Mouse (Mus musculus) stomach, embryonic 14.5 days (tissue): Measurements from ENCODE around the gene Rp9. TPM values are rescaled to one million over a fixed set of nuclear protein-coding genes. Genes with fewer than 3 reads are reported as not detected.

Experiments
- ATAC-seq: fragments of 200-750 bp; cut with Nextera tagmentation; 2 replicates; pipeline ENCODE4 v1.8.0; 2017; ENCODE audit warnings: low read depth, moderate TSS enrichment; ENCODE audit not compliant: insufficient number of reproducible peaks, insufficient read depth, low FRiP score
- H3K27ac ChIP-seq: fragments of 300-500 bp; sonication (generic); 2 replicates; pipeline ENCODE4 v1.5.1; 2014; ENCODE audit warnings: mild to moderate bottlenecking, low read length, moderate library complexity, mixed read lengths
- H3K27me3 ChIP-seq: fragments of 300-500 bp; sonication (generic); 2 replicates; pipeline ENCODE4 v1.6.1; 2014; ENCODE audit warnings: low read length, control low read depth, mixed read lengths; ENCODE audit not compliant: control insufficient read depth, insufficient read depth
- H3K36me3 ChIP-seq: fragments of 300-500 bp; sonication (generic); 2 replicates; pipeline ENCODE4 v1.6.1; 2014; ENCODE audit warnings: mild to moderate bottlenecking, control low read depth, low read length, moderate library complexity, mixed read lengths; ENCODE audit not compliant: control insufficient read depth, insufficient read depth
- H3K4me1 ChIP-seq: fragments of 300-500 bp; sonication (generic); 2 replicates; pipeline ENCODE4 v1.6.1; 2014; ENCODE audit warnings: low read length, control low read depth, mixed read lengths; ENCODE audit not compliant: control insufficient read depth, insufficient read depth
- H3K4me2 ChIP-seq: fragments of 300-500 bp; sonication (generic); replicated peaks from 2 replicates; pipeline ENCODE4 v1.6.1; 2014; ENCODE audit warnings: low read depth, low read length, control low read depth
- H3K4me3 ChIP-seq: fragments of 300-500 bp; sonication (generic); 2 replicates; pipeline ENCODE4 v1.5.1; 2014; ENCODE audit warnings: low read depth, low read length, control low read depth
- H3K9ac ChIP-seq: fragments of 300-500 bp; sonication (generic); replicated peaks from 2 replicates; pipeline ENCODE4 v1.6.1; 2014; ENCODE audit warnings: low read depth, mild to moderate bottlenecking, control low read depth, low read length, moderate library complexity, mixed read lengths
- H3K9me3 ChIP-seq: fragments of 300-500 bp; sonication (generic); 2 replicates; pipeline ENCODE4 v1.6.1; 2016; ENCODE audit warnings: low read depth, low read length, control low read depth; ENCODE audit not compliant: control insufficient read depth
- WGBS: fragments of 180-500 bp; shearing (Covaris S2); extraction: QIAGEN DNeasy Blood & Tissue Kit; methylation state at CpG from one replicate; pipeline ENCODE4 v1.1.7; 2014; 5-methylcytosine and 5-hydroxymethylcytosine counted together
- polyA plus RNA-seq: library from polyadenylated mRNA; unstranded; fragments of >200 nt; fragmentation: Nextera tagmentation; extraction: Ambion mirVana; gene quantifications from 2 replicates; pipeline ENCODE4 v1.2.1, GENCODE M21; 2014

The Rp9 gene
- polyA plus RNA-seq: 79.1 and 84.9 TPM in 2 replicates

DNA sequence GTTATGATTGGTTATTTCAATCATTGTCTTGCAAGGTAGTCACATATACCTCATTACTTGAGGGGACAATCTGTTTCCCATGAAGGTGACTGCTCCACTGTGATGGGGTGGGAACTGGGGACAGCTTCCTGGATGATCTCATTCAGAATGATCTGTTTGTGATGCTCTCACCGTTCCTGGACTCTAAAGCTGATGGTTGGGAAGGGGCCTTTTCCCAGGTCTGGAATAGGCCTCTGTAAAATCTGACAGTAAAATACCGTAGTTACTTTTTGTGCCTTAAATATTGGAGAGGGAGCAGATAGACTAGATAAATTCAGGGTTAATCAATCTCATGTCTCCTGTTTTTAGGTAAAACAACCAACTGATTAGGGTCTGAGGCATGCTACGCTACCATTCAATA is at the start of gene Rp9:
Rp9 (minus strand) TSS at position 101 of the 400 bp plus-strand sequence.
- no peak for ATAC-seq
- 0 out of 2 replicates have a peak, but pooled peaks cover 3% of the 10 kb centered on the region for H3K4me1 ChIP-seq
- 89% methylated on average over 3 of the region's 3 CpGs for WGBS
- no peaks in the 10 kb centered on the region for H3K36me3 ChIP-seq
- H3K4me2 ChIP-seq: peak within 1 kb of the TSS; percentile 62
- H3K9ac ChIP-seq: peak within 1 kb of the TSS; percentile 83; the same call in 1 of the 2 replicates
- H3K27me3 ChIP-seq: no peaks in the 10 kb centered on the region
- no peaks in the 10 kb centered on the region for H3K9me3 ChIP-seq
- H3K4me3 ChIP-seq: peak within 1 kb of the TSS; percentile 78
- H3K27ac ChIP-seq: no peak within 1 kb of the TSS; the same call in 1 of the 2 replicates

- Histone ChIP-seq H3K36me3 (no peaks in the 10 kb centered on the region), H3K4me3 (no peak overlapping the region), H3K9ac (no peak overlapping the region), H3K9me3 (no peaks in the 10 kb centered on the region; the same call in 1 of the 2 replicates), H3K4me2 (no peak overlapping the region), H3K27ac (no peak overlapping the region), H3K27me3 (no peaks in the 10 kb centered on the region), H3K4me1 (no peaks in the 10 kb centered on the region)
- 87% methylated on average over 3 of the region's 3 CpGs for WGBS
- ATAC-seq: no peak
Measured at GRCm38 (mm10) chr9:22518394-22519041, 49.0 kb upstream of the Rp9 start.

DNA sequence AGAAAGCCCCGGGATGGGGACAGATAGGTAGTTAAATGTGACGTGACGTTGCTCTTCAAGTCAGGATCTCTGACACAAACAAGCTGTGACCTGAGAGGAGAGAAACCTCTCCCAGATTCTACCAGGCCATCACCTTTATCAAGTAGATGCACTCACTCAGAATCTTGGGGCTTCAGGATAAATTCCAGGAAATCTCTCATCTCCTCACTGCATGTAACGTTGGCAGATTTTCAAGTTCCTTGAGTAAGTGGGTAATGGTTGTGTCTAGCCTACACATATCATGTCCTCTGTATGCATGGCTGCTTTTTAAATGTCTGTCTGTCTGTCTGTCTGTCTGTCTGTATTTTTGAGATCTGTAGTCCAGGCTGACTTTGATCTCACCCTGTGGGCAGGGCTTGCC is 45.5 kb upstream of the Rp9 start:
- Histone ChIP-seq H3K36me3 (no peaks in the 10 kb centered on the region), H3K9me3 (no peaks in the 10 kb centered on the region), H3K27ac (no peak overlapping the region), H3K4me3 (no peak overlapping the region), H3K9ac (no peak overlapping the region), H3K4me1 (no peaks in the 10 kb centered on the region), H3K27me3 (no peaks in the 10 kb centered on the region), H3K4me2 (no peak overlapping the region)
- no peak for ATAC-seq
- WGBS: 88% methylated on average over 4 of the region's 4 CpGs

DNA sequence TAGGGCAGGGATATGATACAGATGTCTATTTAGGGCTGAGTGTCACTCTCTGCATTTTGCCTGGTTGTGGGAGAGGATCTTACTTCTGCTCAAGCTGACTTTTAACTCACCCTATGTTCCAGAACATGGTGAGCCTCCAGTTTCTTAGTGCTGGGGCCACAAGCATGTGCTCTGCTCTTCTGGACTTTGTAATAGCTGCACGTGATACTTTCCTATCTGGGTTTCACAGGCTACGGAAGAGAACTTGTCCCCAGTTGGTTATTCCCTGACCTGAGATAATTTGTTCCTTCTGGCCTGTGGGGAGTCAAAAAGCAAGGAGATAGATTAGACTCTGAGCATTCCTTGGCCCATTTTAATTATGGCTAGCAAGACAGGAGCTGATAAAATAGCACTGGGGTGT is 36.0 kb upstream of the Rp9 start:
- WGBS: 75% methylated on average over 2 of the region's 2 CpGs
- no peaks in the 10 kb centered on the region for H3K9me3 ChIP-seq
- no peaks in the 10 kb centered on the region for H3K4me1 ChIP-seq
- ATAC-seq: no peak
- no peak overlapping the region for H3K27ac ChIP-seq
- H3K9ac ChIP-seq: no peak overlapping the region
- H3K27me3 ChIP-seq: no peaks in the 10 kb centered on the region
- H3K4me2 ChIP-seq: no peak overlapping the region
- H3K36me3 ChIP-seq: no peaks in the 10 kb centered on the region
- H3K4me3 ChIP-seq: no peak overlapping the region

- no peaks in the 10 kb centered on the region for H3K4me1 ChIP-seq
- H3K9me3 ChIP-seq: no peaks in the 10 kb centered on the region
- H3K36me3 ChIP-seq: no peaks in the 10 kb centered on the region
- ATAC-seq: no peak
- no peak overlapping the region for H3K9ac ChIP-seq
- no peak overlapping the region for H3K4me2 ChIP-seq
- WGBS: 76% methylated on average over 5 of the region's 5 CpGs
- H3K27me3 ChIP-seq: no peaks in the 10 kb centered on the region
- H3K27ac ChIP-seq: no peak overlapping the region
- no peak overlapping the region for H3K4me3 ChIP-seq
Measured at GRCm38 (mm10) chr9:22503581-22503980, 34.0 kb upstream of the Rp9 start.

DNA sequence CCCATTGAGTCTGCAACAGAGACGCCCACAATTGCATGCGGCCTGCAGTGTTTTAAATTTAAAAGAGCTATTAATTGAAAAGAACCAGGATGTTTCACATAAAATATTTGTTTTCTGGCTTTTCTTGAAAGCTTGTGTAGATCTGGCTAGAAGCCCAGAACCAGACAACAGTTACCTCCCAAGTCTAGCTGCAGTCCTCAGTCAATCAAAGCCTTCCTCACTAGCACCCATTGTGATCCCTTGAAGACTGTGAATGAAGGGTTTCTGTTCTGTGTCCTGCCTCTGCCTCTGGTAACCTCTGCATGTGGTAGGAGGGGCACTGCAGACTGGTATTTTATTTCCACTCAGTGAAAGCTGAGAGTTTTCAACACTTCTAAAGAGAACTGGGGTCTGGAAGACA is 33.4 kb upstream of the Rp9 start:
- Histone ChIP-seq H3K4me2 (no peak overlapping the region), H3K9me3 (no peaks in the 10 kb centered on the region), H3K27ac (no peak overlapping the region), H3K4me3 (no peak overlapping the region), H3K36me3 (no peaks in the 10 kb centered on the region), H3K4me1 (no peaks in the 10 kb centered on the region), H3K27me3 (no peaks in the 10 kb centered on the region), H3K9ac (no peak overlapping the region)
- WGBS: 60% methylated on average over 2 of the region's 2 CpGs
- ATAC-seq: no peak

DNA sequence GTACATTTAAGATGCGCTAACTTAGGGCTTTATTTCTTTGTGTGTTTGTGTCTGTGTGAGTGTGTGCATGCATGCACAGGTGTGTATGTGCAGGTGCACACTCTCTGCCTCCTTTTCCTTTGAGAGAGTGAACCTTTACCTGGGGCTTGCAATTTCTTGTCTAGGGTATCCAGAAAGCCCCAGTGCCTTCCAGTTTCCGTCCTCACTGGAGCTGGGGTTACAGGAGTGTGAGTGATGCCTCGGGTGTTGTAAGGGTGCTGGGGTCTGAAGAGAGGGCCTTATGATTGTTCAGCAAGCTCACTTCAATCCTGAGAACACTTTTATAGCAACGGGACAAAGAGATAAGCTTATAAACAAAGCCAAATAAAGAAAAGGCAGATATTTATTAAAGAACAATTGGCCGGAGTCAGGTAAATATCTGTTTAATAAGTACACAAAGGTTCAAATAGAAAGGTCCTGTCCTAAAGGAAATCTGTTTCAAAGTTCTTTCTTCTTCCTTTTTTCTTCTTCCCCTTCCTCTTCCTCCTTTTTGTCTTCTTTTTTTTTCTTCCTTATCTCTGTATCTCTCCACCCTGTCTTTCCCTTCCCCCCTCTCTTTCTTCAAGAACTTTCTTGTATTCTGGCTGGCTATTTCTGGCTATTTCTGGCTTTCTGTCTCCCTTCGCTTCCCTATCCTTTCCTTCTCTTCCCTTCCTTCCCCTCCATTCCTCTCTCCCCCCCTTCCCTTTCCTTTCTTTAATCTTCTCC is 27.7 kb upstream of the Rp9 start:
- Histone ChIP-seq H3K9ac (no peak overlapping the region), H3K9me3 (no peaks in the 10 kb centered on the region), H3K36me3 (no peaks in the 10 kb centered on the region), H3K27ac (no peak overlapping the region), H3K4me2 (no peak overlapping the region), H3K4me3 (no peak overlapping the region), H3K27me3 (no peaks in the 10 kb centered on the region), H3K4me1 (no peaks in the 10 kb centered on the region)
- no peak for ATAC-seq
- WGBS: 69% methylated on average over 6 of the region's 6 CpGs

- WGBS: 77% methylated on average over 2 of the region's 2 CpGs
- Histone ChIP-seq H3K27ac (no peak overlapping the region), H3K4me2 (no peak overlapping the region), H3K36me3 (no peaks in the 10 kb centered on the region), H3K4me1 (no peaks in the 10 kb centered on the region), H3K9ac (no peak overlapping the region), H3K4me3 (no peak overlapping the region), H3K27me3 (no peaks in the 10 kb centered on the region), H3K9me3 (no peaks in the 10 kb centered on the region)
- ATAC-seq: no peak
Measured at GRCm38 (mm10) chr9:22495133-22495532, 25.6 kb upstream of the Rp9 start.
